Mouse (Mus musculus) hindbrain, embryonic 11.5 days (tissue): Measurements from ENCODE around the gene Fndc1. TPM values are rescaled to one million over a fixed set of nuclear protein-coding genes. Genes with fewer than 3 reads are reported as not detected.
A peak's percentile ranks its signal among the peaks of the same experiment; 100 is the strongest.

Experiments used
- ATAC-seq: fragments of 200-750 bp; cut with Nextera tagmentation; 2 replicates; pipeline ENCODE4 v1.8.0; 2017; ENCODE audit warnings: mild to moderate bottlenecking, moderate TSS enrichment, moderate library complexity; ENCODE audit not compliant: low FRiP score
- DNase-seq: peaks from one replicate; pipeline ENCODE4 v3.0.0-alpha.2; 2015; ENCODE audit warnings: low spot score
- H3K27ac ChIP-seq: fragments of 300-500 bp; sonication (generic); 2 replicates; pipeline ENCODE4 v1.5.1; 2014; ENCODE audit warnings: mild to moderate bottlenecking, low read depth, low read length
- H3K27me3 ChIP-seq: fragments of 300-500 bp; sonication (generic); 2 replicates; pipeline ENCODE4 v1.6.1; 2014; ENCODE audit warnings: mild to moderate bottlenecking, low read length, moderate library complexity, mixed read lengths; ENCODE audit not compliant: control insufficient read depth, insufficient read depth
- H3K36me3 ChIP-seq: fragments of 300-500 bp; sonication (generic); 2 replicates; pipeline ENCODE4 v1.6.1; 2014; ENCODE audit warnings: mild to moderate bottlenecking, low read length, moderate library complexity, mixed read lengths; ENCODE audit not compliant: control insufficient read depth, insufficient read depth
- H3K4me1 ChIP-seq: fragments of 300-500 bp; sonication (generic); replicated peaks from 2 replicates; pipeline ENCODE4 v1.6.1; 2014; ENCODE audit warnings: low read length, mixed read lengths; ENCODE audit not compliant: control insufficient read depth, insufficient read depth
- H3K4me2 ChIP-seq: fragments of 300-500 bp; sonication (generic); replicated peaks from 2 replicates; pipeline ENCODE4 v1.6.1; 2014; ENCODE audit warnings: mild to moderate bottlenecking, low read depth, low read length
- H3K4me3 ChIP-seq: fragments of 300-500 bp; sonication (generic); 2 replicates; pipeline ENCODE4 v1.5.1; 2014; ENCODE audit warnings: low read depth, low read length
- H3K9ac ChIP-seq: fragments of 300-500 bp; sonication (generic); 2 replicates; pipeline ENCODE4 v1.6.1; 2014; ENCODE audit warnings: low read depth, low read length
- H3K9me3 ChIP-seq: fragments of 300-500 bp; sonication (generic); 2 replicates; pipeline ENCODE4 v1.6.1; 2016; ENCODE audit warnings: low read length; ENCODE audit not compliant: control insufficient read depth
- WGBS: fragments of 180-500 bp; shearing (Covaris S2); extraction: QIAGEN DNeasy Blood & Tissue Kit; methylation state at CpG from one replicate; pipeline ENCODE4 v1.1.7; 2014; 5-methylcytosine and 5-hydroxymethylcytosine counted together
- polyA plus RNA-seq: library from polyadenylated mRNA; unstranded; fragments of >200 nt; fragmentation: Nextera tagmentation; extraction: Ambion mirVana; gene quantifications from 2 replicates; pipeline ENCODE4 v1.2.1, GENCODE M21; 2014

Fndc1 gene
- polyA plus RNA-seq, 1 experiment from 2014 or later = 1.2 TPM

DNA sequence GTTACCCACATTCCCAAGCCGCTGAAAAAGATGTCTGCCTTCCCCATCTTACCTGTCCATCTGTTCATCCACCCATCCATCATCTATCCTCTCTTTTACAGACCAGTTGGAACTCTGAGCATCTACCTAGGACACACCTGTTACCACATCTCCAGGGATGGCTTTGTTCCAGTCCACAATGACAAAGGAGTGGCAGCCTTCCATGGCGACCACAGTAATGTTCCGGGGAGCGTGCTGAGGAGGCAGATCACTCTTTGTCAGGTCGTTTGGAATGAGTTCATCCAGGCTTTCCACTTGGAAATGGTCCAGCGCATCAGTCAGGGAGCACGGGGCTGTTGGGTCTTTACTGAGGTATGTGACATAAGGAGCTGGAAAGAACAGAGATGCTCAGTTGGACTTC is 73.7 kb downstream of the Fndc1 start:
- WGBS = 79% methylated on average over 7 of the region's 7 CpGs
- H3K36me3 ChIP-seq = no peaks in the 10 kb centered on the region
- H3K4me1 ChIP-seq = no peaks in the 10 kb centered on the region
- DNase-seq (no peak), ATAC-seq (no peak)
- no peaks in the 10 kb centered on the region for H3K27me3 ChIP-seq
- H3K4me2 ChIP-seq = no peak overlapping the region
- no peak overlapping the region for H3K9ac ChIP-seq
- H3K4me3 ChIP-seq = no peak overlapping the region
- H3K9me3 ChIP-seq = no peaks in the 10 kb centered on the region
- no peak overlapping the region for H3K27ac ChIP-seq

DNA sequence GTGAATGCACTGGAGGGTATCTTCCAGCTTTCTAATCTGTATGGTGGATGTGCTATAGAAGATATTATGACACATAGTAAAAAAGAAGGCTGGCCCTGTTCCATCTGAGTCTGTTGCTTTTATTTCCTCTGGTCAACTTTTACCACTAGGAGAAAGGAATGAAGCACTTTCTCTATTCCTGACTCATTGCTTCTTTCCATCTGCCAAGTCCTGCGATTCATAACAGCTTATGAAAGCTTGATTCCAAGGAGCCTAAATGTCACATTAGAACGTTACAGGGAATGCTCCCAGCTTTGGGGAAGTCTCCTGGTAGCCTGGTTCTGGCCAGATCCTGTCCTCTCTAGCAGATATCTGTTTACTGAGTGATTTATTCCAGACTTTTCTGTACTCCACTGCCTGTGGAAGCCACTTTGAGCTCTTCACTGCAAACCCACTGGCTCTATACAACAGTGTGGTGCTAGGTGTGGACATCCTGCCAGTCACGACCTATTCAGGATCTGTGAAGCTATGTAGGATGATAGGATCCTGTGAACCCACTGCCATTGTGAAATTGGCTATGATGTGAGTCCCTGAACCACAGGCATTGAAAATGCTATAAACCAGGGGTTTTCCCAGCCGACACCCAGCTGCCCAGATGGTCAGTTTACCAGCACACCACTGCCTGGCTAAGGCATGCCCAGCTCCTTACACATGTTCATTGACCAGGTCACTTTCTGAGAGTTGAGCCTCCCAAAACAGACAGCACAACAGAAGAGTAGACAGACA is 77.9 kb downstream of the Fndc1 start:
- DNase-seq (no peak), ATAC-seq (no peak)
- Histone ChIP-seq H3K9me3 (no peaks in the 10 kb centered on the region), H3K36me3 (no peaks in the 10 kb centered on the region), H3K27ac (no peak overlapping the region), H3K4me3 (no peak overlapping the region), H3K4me1 (no peaks in the 10 kb centered on the region), H3K27me3 (no peaks in the 10 kb centered on the region), H3K9ac (no peak overlapping the region), H3K4me2 (no peak overlapping the region)
- WGBS = 78% methylated on average over 4 of the region's 4 CpGs

DNA sequence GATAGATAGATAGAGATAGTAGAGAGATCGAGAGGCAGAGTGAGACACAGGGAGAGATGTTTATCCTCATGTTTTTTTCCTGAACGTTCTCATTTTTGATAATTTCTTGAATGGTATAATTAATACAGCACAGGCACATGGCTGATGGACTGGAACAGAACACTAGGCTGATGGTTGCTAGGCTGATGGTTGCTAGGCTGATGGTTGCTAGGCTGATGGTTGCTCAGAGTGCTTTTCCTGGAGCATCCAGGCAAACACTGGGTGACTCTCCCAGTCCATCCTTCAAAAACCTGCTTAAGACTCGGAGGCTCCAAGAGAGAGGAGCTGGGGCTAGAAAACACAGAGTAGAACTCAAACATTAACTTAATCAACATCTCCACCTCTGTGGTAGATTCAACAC is 80.3 kb downstream of the Fndc1 start:
- Histone ChIP-seq H3K4me3 (no peak overlapping the region), H3K4me2 (no peak overlapping the region), H3K4me1 (no peaks in the 10 kb centered on the region), H3K27me3 (no peaks in the 10 kb centered on the region), H3K27ac (no peak overlapping the region), H3K9ac (no peak overlapping the region), H3K36me3 (no peaks in the 10 kb centered on the region), H3K9me3 (no peaks in the 10 kb centered on the region)
- DNase-seq = no peak
- 88% methylated on average over 3 of the region's 3 CpGs for WGBS
- ATAC-seq = no peak

DNA sequence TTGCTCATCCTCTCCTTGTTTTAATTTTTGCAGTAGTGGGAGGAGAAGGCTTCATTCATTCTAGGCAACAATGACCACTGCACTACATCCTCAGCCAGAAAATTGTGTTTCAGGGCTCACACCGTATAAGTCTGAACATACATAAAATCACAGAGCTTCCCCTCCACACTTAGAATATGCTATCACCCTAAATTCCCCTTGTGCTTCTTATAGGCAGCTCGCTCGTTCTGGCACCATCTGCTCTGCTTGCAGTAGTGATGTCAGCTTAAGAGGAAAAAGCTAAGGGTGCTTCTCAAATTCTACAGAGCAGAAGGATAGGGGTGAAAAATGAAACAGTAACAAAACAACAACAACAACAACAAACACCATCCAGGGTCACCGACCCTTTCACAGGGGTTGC is 82.1 kb downstream of the Fndc1 start:
- WGBS = 90% methylated on average over 4 of the region's 4 CpGs

DNA sequence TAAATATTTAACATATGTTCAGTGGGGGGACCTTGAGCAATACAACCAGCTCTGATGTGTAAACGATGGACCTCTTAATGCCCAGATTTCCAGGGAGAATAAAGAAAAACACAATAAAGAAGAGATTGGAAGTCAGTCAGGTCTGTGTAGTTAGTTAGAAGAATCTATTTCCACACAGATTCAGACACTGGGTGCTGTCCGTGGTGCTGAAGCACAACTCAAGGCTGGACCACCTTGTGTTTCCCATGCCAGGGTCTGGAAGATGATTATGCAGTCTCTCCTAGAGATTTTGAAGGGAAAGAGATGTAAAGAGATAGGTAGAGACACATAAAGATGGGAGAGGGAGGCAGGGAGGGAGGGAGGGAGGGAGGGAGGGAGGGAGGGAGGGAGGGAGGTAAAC is 86.1 kb downstream of the Fndc1 start:
- Histone ChIP-seq H3K4me2 (no peak overlapping the region), H3K9ac (no peak overlapping the region), H3K4me3 (no peak overlapping the region), H3K27me3 (no peaks in the 10 kb centered on the region), H3K9me3 (no peaks in the 10 kb centered on the region), H3K4me1 (no peaks in the 10 kb centered on the region), H3K36me3 (no peaks in the 10 kb centered on the region), H3K27ac (no peak overlapping the region)
- 37% methylated on average over 2 of the region's 2 CpGs for whole genome bisulfite sequencing
- ATAC-seq (no peak), DNase-seq (peak; percentile 77)

More for the DNA sequence above, 82.1 kb downstream of the Fndc1 start:
- no peak overlapping the region for H3K4me3 ChIP-seq
- ATAC-seq (no peak), DNase-seq (no peak)
- H3K27ac ChIP-seq = no peak overlapping the region
- H3K27me3 ChIP-seq = no peaks in the 10 kb centered on the region
- H3K9ac ChIP-seq = no peak overlapping the region
- H3K4me2 ChIP-seq = no peak overlapping the region
- no peaks in the 10 kb centered on the region for H3K9me3 ChIP-seq
- H3K36me3 ChIP-seq = no peaks in the 10 kb centered on the region
- no peaks in the 10 kb centered on the region for H3K4me1 ChIP-seq

DNA sequence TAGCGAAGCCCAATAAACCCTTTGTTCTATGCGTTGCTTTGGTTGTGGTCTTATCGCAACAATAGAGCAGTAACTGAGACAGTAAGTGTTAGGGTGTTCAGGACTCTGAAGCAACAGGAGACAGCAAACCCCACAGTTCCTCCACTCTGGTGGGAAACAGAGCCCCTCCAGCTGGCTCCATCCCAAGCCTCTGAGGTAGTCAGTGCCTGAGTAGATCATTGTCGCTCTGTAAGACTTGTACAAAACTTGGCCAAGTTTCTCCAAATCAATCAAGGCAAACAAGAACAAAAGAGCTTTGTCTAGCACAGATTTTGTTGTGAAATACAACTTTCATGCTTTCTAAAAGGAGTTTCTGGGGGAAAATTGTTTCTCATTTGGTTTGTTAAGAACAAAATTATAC is 104.1 kb downstream of the Fndc1 start:
- Histone ChIP-seq H3K9me3 (no peaks in the 10 kb centered on the region), H3K4me1 (no peaks in the 10 kb centered on the region), H3K27ac (no peak overlapping the region), H3K36me3 (no peaks in the 10 kb centered on the region), H3K4me3 (no peak overlapping the region), H3K27me3 (no peaks in the 10 kb centered on the region), H3K9ac (no peak overlapping the region), H3K4me2 (no peak overlapping the region)
- DNase-seq (no peak), ATAC-seq (no peak)
- WGBS = 89% methylated on average over 4 of the region's 4 CpGs

DNA sequence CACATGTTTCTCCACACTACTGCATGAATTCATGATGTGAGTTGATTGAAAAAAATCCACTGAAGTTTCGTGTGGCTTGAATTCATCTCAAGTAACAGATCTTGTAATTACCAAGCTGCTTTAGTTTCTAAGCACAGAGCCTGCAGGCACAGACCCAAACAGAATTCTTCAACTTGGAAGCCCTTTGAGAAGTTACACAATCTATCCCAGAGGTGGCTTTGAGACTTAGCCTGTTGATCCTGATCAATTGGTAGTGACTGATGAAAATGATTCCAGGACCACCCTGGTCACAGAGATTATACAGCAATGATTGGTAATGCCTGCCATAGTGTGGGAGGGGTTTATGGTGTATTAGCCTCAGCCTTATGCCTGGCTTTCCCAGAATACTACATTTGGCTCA is 108.2 kb downstream of the Fndc1 start:
- Histone ChIP-seq H3K9me3 (no peaks in the 10 kb centered on the region), H3K9ac (no peak overlapping the region), H3K4me3 (no peak overlapping the region), H3K36me3 (no peaks in the 10 kb centered on the region), H3K4me2 (no peak overlapping the region), H3K27ac (no peak overlapping the region), H3K4me1 (no peaks in the 10 kb centered on the region), H3K27me3 (no peaks in the 10 kb centered on the region)
- DNase-seq (no peak), ATAC-seq (no peak)
- WGBS = 80% methylated on average over 1 of the region's 1 CpGs

DNA sequence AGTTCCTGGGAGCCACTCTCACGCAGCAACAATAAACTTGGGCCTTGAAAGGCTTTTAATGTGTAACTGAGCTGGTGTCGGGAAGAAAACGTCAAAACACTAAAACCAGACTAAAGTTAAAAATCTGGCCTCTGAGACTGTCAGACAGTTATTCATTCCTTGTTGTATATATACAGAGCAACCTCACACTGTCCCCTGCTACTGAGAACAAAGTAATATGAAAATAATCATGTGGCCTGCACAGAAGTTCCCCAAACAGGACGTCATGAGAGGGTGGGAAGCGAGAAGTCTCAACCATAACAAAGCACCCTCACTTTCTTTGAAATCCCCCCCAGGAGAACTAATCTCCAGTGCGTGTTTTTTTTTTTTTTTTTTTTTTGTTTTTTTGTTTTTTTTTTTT is 109.2 kb downstream of the Fndc1 start:
- Histone ChIP-seq H3K4me3 (no peak overlapping the region), H3K9me3 (no peaks in the 10 kb centered on the region), H3K4me1 (no peaks in the 10 kb centered on the region), H3K27ac (no peak overlapping the region), H3K27me3 (no peaks in the 10 kb centered on the region), H3K9ac (no peak overlapping the region), H3K4me2 (no peak overlapping the region), H3K36me3 (no peaks in the 10 kb centered on the region)
- 80% methylated on average over 6 of the region's 6 CpGs for WGBS
- DNase-seq = no peak
- no peak for ATAC-seq

DNA sequence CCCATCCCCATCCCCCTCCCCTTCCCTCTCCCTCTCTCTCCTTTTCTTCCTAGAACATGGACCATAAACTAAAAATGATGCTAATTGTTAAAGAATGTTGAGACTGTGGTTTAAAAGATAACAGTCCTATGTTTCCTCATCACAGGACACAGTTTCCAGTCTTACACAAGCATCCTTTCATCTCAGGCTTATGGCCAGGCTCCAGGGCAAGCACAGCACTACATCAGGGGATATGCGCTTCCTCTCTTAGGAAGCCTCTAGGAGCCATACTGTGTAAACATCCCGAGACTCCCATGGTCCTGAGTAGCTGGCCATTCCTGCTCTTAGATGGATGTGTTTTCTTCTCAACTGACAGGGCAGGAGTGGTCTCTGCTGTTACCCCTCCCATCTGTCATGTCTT is 114.1 kb downstream of the Fndc1 start:
- Histone ChIP-seq H3K9ac (no peak overlapping the region), H3K27me3 (no peaks in the 10 kb centered on the region), H3K27ac (no peak overlapping the region), H3K36me3 (no peaks in the 10 kb centered on the region), H3K4me3 (no peak overlapping the region), H3K9me3 (no peaks in the 10 kb centered on the region), H3K4me1 (no peaks in the 10 kb centered on the region), H3K4me2 (no peak overlapping the region)
- DNase-seq = no peak
- WGBS = 54% methylated on average over 2 of the region's 2 CpGs
- ATAC-seq = no peak
